Mouse (Mus musculus) heart, postnatal 0 days (tissue): ENCODE data around the gene BC024978. TPM values are rescaled to one million over a fixed set of nuclear protein-coding genes. Genes with fewer than 3 reads are reported as not detected.

ENCODE experiments used
- ATAC-seq: fragments of 200-750 bp; cut with Nextera tagmentation; 2 replicates; pipeline ENCODE4 v1.8.0; 2017; ENCODE audit warnings: low read depth, moderate number of reproducible peaks, moderate library complexity; ENCODE audit not compliant: insufficient read depth
- DNase-seq: peaks from one replicate; pipeline ENCODE4 v3.0.0-alpha.2; 2016; ENCODE audit warnings: low spot score
- H3K27ac ChIP-seq: fragments of 300-500 bp; sonication (generic); 2 replicates; pipeline ENCODE4 v1.5.1; 2014; ENCODE audit warnings: low read depth, mild to moderate bottlenecking
- H3K27me3 ChIP-seq: fragments of 300-500 bp; sonication (generic); 2 replicates; pipeline ENCODE4 v1.6.1; 2014; ENCODE audit warnings: low read length, mixed read lengths; ENCODE audit not compliant: control insufficient read depth, insufficient read depth
- H3K36me3 ChIP-seq: fragments of 300-500 bp; sonication (generic); replicated peaks from 2 replicates; pipeline ENCODE4 v1.6.1; 2014; ENCODE audit warnings: low read length, mixed read lengths; ENCODE audit not compliant: control insufficient read depth, insufficient read depth
- H3K4me1 ChIP-seq: fragments of 300-500 bp; sonication (generic); 2 replicates; pipeline ENCODE4 v1.6.1; 2014; ENCODE audit warnings: antibody characterized with exemption; ENCODE audit not compliant: control insufficient read depth, insufficient read depth
- H3K4me2 ChIP-seq: fragments of 300-500 bp; sonication (generic); 2 replicates; pipeline ENCODE4 v1.6.1; 2014; ENCODE audit warnings: low read depth, mild to moderate bottlenecking, low read length, moderate library complexity
- H3K4me3 ChIP-seq: fragments of 300-500 bp; sonication (generic); 2 replicates; pipeline ENCODE4 v1.5.1; 2014; ENCODE audit warnings: low read depth, low read length
- H3K9ac ChIP-seq: fragments of 300-500 bp; sonication (generic); replicated peaks from 2 replicates; pipeline ENCODE4 v1.6.1; 2014; ENCODE audit warnings: low read depth, low read length, mixed read lengths
- H3K9me3 ChIP-seq: fragments of 300-500 bp; sonication (generic); replicated peaks from 2 replicates; pipeline ENCODE4 v1.6.1; 2016; ENCODE audit warnings: low read length; ENCODE audit not compliant: control insufficient read depth
- CTCF ChIP-seq: IDR thresholded peaks from 2 replicates; pipeline ENCODE4 v1.5.1; 2016; ENCODE audit warnings: antibody characterized with exemption, control low read depth, low read depth
- EP300 ChIP-seq: IDR thresholded peaks from 2 replicates; pipeline ENCODE4 v1.6.1; 2016; ENCODE audit warnings: antibody characterized with exemption, low read depth
- WGBS: fragments of 180-500 bp; shearing (Covaris S2); extraction: QIAGEN DNeasy Blood & Tissue Kit; methylation state at CpG from one replicate; pipeline ENCODE4 v1.1.7; 2014; 5-methylcytosine and 5-hydroxymethylcytosine counted together
- polyA plus RNA-seq: library from polyadenylated mRNA; unstranded; fragments of >200 nt; fragmentation: Nextera tagmentation; extraction: Ambion mirVana; gene quantifications from 2 replicates; pipeline ENCODE4 v1.2.1, GENCODE M21; 2015
- total RNA-seq: library from RNA; depleted of rRNA; stranded (reverse); fragments of >200 nt; gene quantifications from 2 replicates; pipeline ENCODE4 v1.2.3, GENCODE M21; 2014; ENCODE audit warnings: low replicate concordance

The BC024978 gene
- total and polyA plus RNA-seq, 2 experiments from 2014 or later, result 2.0 to 4.8 TPM

DNA sequence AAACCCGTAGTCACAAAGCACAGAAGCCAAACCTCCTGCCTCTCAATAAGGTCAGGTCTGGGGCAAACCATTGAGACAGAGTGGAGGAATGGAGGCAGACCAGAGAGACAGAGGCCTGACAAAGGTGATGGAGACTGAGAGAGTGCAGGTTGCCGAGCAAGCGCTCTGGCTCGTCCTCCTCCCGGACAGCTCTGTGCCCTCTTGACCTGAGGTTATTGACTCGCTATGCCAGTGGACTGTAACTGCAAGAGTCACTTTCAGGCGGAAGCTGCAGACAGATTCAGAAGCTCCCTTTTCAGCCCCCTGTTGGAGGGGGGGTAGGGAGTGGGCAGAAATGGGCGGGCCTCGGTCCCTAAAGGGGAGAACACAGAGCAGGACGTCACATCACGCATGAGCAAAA lies 24.4 kb downstream of the BC024978 start:
- TF ChIP-seq EP300 (no peak), CTCF (no peak)
- no peak overlapping the region for H3K9ac ChIP-seq
- no peak overlapping the region for H3K4me2 ChIP-seq
- H3K4me3 ChIP-seq, result no peak overlapping the region
- 89% methylated on average over 11 of the region's 11 CpGs for WGBS
- H3K27ac ChIP-seq, result no peak overlapping the region
- no peaks in the 10 kb centered on the region for H3K4me1 ChIP-seq
- no peaks in the 10 kb centered on the region for H3K27me3 ChIP-seq
- DNase-seq, result no peak
- peaks cover 36% of the 10 kb centered on the region for H3K36me3 ChIP-seq
- H3K9me3 ChIP-seq, result no peaks in the 10 kb centered on the region
- no peak for ATAC-seq

DNA sequence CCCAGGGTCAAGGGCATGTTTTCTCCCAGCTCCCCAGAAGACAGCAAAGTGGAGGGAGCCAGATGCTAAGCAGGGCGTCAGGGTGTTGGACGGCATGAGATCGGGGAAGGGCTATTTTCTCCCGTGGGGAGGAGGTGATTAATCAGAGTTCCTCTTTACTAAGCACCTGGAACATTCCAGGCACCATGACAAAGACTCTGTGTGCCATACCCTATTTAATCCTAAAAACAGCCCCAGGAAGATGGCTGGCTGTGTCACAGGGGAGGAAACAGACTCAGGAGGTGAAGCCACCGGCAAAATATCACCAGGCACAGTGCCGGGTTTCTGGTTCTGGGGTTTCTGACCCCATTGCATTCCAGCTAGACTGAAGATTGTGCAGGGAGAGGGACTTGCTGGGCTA lies 26.4 kb downstream of the BC024978 start:
- DNase-seq, result no peak
- WGBS, result 58% methylated on average over 6 of the region's 6 CpGs
- Histone ChIP-seq H3K9me3 (no peaks in the 10 kb centered on the region), H3K36me3 (peaks cover 19% of the 10 kb centered on the region), H3K4me1 (peaks cover 7% of the 10 kb centered on the region), H3K4me3 (no peak overlapping the region), H3K27me3 (no peaks in the 10 kb centered on the region), H3K9ac (no peak overlapping the region), H3K27ac (no peak overlapping the region), H3K4me2 (no peak overlapping the region)
- no peak for TF ChIP-seq CTCF
- TF ChIP-seq EP300, result no peak
- ATAC-seq, result no peak

DNA sequence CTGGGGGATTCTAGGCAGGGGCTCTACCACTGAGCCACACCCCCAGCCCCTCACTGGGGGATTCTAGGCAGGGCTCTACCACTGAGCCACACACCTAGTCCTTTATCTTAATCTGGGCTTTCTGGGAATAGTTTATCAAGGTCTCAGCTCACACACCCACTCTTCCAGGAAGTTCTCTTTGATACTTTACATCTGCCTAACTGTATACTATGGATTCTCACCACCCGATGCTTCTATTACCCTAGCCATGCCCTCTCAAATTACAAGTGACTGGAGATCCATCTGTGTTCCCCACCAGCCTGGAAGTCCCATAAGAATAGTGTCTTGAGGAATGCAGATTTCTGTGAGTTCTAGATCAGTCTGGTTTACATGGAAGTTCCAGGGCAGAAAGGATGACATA lies 27.0 kb downstream of the BC024978 start:
- Histone ChIP-seq H3K36me3 (peaks cover 14% of the 10 kb centered on the region), H3K27ac (no peak overlapping the region), H3K9me3 (no peaks in the 10 kb centered on the region), H3K4me1 (peaks cover 13% of the 10 kb centered on the region), H3K4me3 (no peak overlapping the region), H3K9ac (no peak overlapping the region), H3K4me2 (no peak overlapping the region), H3K27me3 (no peaks in the 10 kb centered on the region)
- ATAC-seq, result no peak
- TF ChIP-seq CTCF (no peak), EP300 (no peak)
- WGBS, result 68% methylated on average over 1 of the region's 1 CpGs
- DNase-seq, result no peak

DNA sequence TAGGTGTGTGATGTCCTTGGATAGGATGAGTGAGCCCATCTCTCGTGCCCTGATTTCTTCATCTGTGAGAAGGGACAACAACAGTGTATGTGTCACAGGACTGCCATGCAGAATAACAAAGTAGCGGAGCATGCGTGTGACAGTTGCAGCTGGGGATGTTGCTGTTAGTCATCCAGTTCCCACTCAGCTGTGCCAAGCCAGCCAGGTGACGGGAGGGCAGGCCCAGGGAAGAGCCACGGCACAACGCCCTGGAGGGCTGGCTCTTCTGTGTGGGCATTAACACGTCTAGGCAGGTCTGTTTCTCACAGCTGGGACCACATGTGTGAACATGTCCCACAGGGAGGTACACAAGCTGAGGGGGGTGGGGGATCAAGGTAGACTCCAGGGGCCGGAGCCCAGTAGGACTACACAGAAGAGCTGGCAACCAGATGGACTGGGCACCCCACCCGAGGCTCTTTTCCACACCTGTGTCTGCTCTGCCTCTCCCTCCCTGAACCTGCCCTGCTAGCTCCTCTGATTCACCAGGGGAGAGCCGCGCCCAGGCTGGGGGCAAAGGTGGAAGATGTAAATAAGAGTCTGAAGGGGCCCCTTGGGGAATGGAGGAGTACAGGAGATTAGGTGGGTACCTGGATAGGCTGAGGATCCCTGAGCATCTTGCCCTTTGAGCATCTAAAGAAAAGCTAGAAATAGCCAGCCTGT lies 29.4 kb downstream of the BC024978 start:
- Histone ChIP-seq H3K27me3 (no peaks in the 10 kb centered on the region), H3K4me1 (peaks cover 16% of the 10 kb centered on the region), H3K27ac (no peak overlapping the region), H3K4me3 (no peak overlapping the region), H3K4me2 (no peak overlapping the region), H3K9ac (peak overlapping the region; percentile 30; the same call in 1 of the 2 replicates), H3K9me3 (no peaks in the 10 kb centered on the region), H3K36me3 (0 out of 2 replicates have a peak, but pooled peaks cover 1% of the 10 kb centered on the region)
- TF ChIP-seq CTCF (no peak), EP300 (no peak)
- no peak for DNase-seq
- no peak for ATAC-seq
- WGBS, result 79% methylated on average over 11 of the region's 11 CpGs

DNA sequence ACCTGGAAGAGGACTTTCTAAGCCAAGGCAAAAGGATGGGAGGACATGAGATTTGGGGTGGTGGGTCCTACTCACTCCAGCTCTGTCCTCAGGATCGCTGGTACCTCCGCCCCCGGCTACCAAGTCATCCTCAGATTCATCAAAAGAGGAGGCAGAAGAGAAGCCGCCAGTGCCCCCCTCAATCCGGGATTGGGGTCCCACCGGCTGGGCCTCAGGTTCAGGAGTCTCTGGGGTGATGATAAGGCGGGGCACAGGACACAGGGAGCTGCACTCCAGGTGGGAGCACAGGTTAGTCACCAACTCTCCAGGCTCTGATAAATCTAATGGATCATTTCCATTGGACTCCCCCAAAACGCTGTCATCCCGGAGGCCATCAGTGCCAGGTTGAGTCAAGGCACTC lies 31.7 kb downstream of the BC024978 start:
- no peaks in the 10 kb centered on the region for H3K36me3 ChIP-seq
- peak overlapping the region; percentile 79 for H3K4me2 ChIP-seq
- H3K27ac ChIP-seq, result no peak overlapping the region
- peak overlapping the region; percentile 75; the same call in 1 of the 2 replicates for H3K9ac ChIP-seq
- TF ChIP-seq CTCF (no peak), EP300 (no peak)
- DNase-seq (no peak), ATAC-seq (no peak)
- peak overlapping the region; percentile 73 for H3K4me3 ChIP-seq
- no peaks in the 10 kb centered on the region for H3K9me3 ChIP-seq
- H3K27me3 ChIP-seq, result no peaks in the 10 kb centered on the region
- peaks cover 17% of the 10 kb centered on the region for H3K4me1 ChIP-seq
- 37% methylated on average over 9 of the region's 9 CpGs for WGBS

DNA sequence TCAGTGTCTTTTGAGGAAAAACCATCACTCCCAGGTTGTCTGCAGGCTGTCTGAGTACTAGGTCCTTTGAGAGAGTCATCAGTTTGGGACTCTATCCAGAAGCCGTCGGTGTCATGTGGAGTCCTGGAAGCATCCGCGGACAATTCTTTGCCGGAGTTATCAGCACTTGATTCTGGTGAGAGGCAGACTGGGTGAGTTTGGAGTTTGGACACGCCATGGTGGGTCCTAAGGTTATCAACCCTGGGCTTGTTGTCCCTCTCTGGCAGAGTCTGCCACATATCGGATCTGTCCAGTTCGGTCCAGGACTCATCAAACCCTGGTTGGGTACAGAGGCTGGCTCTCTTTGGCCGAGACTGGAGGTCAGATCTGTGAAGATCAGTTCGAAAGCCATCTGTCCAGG lies 32.1 kb downstream of the BC024978 start:
- no peak for DNase-seq
- Histone ChIP-seq H3K27ac (peak overlapping the region; percentile 84), H3K4me1 (peaks cover 20% of the 10 kb centered on the region), H3K4me3 (peak overlapping the region; percentile 73), H3K9me3 (no peaks in the 10 kb centered on the region), H3K4me2 (peak overlapping the region; percentile 79), H3K36me3 (no peaks in the 10 kb centered on the region), H3K27me3 (no peaks in the 10 kb centered on the region), H3K9ac (peak overlapping the region; percentile 75)
- WGBS, result 2% methylated on average over 10 of the region's 10 CpGs
- no peak; the same call in 1 of the 2 replicates for ATAC-seq
- TF ChIP-seq CTCF (no peak), EP300 (no peak)
